Mouse (Mus musculus) lung, postnatal 25 days (tissue): ENCODE measurements around the gene V1rd19.
"Not testable (repeated sequence)": the region's sequence is repeated elsewhere in the genome, so short reads cannot be mapped to it uniquely, and the experiment has no call there.

Experiments used
- DNase-seq: peaks from one replicate; pipeline ENCODE4 v3.0.0; 2022; ENCODE audit warnings: low spot score

Gene V1rd19

DNA sequence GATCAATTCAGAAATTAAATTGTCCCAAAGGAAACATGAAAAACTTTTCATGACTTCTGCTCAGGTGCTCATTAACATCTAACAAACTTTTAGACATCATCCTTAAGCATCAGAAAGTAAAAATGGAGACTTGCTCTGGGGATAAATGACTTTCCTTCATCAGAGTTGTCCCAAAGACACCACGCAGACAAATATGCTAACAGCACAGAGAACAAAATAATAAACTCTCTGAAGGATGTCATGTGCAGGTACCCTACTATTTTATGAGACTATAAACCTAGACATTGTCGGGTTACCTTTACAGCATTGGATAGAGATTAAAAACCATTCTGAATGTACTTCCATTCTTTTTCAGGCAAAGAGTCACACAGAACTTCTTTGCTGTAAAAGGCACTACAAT lies at the start of gene V1rd19:
TSS of gene V1rd19 (plus strand) at position 301 of the 400 bp plus-strand sequence.
- DNase-seq = no peak

DNA sequence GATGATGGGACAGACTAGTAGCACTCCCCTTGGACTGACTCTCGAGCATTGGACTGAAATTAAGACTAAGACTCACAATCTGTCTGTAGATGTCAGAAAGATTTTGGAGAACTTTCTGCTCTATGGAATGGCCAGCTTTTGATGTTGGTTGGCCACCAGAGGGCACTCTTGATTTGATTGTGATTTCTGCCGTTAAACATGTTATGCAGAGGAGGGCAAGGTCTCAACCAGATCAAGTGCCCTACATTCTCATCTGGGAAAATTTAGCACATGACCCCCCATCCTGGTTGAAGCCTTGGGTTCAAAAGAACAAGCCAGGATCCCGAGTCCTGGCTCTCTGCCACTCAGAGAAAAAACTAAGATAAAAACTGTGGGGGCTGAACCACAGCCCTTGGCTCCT lies 33.4 kb upstream of the V1rd19 start:
- not testable (repeated sequence) for DNase-seq

DNA sequence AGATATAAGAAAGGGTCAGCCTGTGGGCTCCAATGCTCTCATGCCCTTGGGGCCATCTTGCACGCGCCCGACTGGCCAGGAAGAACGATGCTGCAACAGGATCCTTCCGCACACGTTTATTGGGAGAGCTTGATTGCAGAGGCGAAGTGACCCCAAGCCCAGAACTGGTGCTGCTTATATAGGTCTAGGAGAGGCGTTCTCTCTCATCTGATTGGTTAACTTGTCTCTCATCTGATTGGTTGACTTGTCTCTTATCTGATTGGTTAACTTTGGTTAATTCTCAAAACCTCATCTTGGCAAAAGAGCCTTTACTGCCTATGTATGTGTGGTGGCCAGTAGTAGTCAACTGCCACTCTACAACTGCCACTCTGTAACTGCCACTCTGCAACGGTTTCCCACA lies 27.2 kb upstream of the V1rd19 start, which contains the start of gene Vmn1r181:
TSS of gene Vmn1r181 (plus strand) at position 301 of the 400 bp plus-strand sequence.
- not testable (repeated sequence) for DNase-seq

DNA sequence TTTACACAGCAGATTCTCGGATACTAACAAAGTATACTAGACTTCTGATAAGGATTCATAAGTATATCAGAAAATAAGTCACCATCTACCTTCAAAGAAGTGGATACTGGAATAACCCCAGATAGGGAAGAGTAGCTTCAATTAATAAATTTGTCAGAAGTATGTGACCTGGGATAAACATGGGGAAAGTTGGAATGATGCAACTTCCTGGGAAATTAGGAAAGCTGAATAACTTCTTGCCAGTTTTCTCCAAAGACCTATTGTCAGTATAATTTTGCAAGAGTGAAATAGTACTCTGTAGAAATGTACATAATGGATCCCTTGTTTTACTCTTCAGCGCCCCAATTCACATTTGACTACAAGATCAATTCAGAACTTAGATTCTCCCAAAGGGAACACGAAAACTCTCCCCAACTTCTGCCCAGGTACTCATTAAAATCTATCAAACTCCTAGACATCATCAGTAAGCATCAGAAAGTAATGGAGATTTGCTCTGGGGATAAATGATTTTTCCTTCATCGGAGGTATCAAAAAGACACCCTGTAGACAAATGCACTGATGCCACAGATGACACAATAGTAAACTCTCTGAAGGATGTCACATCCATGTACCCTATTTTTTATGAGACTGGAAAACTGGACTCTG lies 51.3 kb downstream of the V1rd19 start, which contains the start of gene Vmn1r183:
TSS of gene Vmn1r183 (plus strand) at position 595 of the 645 bp plus-strand sequence.
- no peak for DNase-seq
